In the genomic region with DNA sequence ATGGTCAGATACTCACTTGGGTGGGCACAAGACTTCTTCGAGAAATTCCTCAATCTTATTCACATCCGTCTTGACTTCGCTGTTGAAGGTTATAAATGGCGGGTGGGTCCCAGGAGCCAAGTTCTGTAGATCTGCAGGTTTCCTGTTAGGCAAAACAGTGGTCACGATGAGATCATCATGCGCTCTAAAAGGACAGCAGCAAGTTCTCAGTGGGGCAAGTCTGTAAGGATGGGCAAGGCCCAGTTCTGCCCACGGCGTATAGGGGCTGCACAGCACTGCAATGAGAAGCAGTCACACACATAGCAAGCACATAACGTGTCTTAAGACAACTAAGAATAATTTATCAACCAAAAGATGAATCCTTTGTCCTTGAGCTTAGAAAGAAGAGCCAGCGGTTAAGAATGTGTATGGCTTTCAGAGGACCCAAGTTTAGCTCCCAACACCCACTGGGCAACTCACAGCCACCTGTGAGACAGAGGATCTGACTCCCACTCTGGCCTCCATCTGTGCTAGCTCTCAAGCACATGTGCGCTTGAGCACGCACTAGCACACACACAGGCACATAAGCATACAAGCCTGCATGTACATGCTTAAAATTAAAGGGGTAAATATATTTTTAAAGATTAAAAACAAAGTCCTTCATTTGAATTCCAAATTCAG, we compare ENCODE assay signal across 19 mouse cellular contexts. TPM values are rescaled to one million over a fixed set of nuclear protein-coding genes. Genes with fewer than 3 reads are reported as not detected.
DNase-seq lines count a peak whose midpoint lies in the region; ATAC-seq and TF ChIP-seq lines count a peak whose summit lies in the region.
"Had no signal": no experiment of that assay in that cellular context is flagged by ENCODE, and none has a peak within 500 bp of the region (broad histone marks: within the 10 kb centered on the region; RNA-seq: fewer than 3 reads in every experiment).

No protein-coding gene starts in this region.

- peak; percentile 49; the same call in 1 of the 2 replicates for TF ChIP-seq EP300 in lung, postnatal 0 days (IDR thresholded peaks at IDR 0.05)

- ATAC-seq in kidney, postnatal 0 days (replicated peaks; ENCODE audit: low FRiP score, low read depth), result no peak
- peak; percentile 50 for ATAC-seq in lung, postnatal 0 days
- 0 out of 2 replicates have a peak, but pooled peaks have one; percentile 35 for ATAC-seq in monocyte, adult 5-6 weeks (replicated peaks; ENCODE audit: insufficient number of reproducible peaks, low FRiP score, low TSS enrichment, poor library complexity, severe bottlenecking)
- ATAC-seq: forebrain, embryonic 14.5 days; intestine, embryonic 15.5 days had no signal

- no peak for DNase-seq in kidney, postnatal 0 days (ENCODE audit: low spot score)
- DNase-seq in kidney, postnatal 25 days, result no peak
- DNase-seq in lung, postnatal 0 days (ENCODE audit: low spot score), result no peak
- DNase-seq in lung, postnatal 10 days, result no peak
- peak; percentile 34 for DNase-seq in brain, adult 2 months (ENCODE audit: low read depth, low spot score)
- no peak for DNase-seq in cerebellum, adult 9-11 months
- no peak for DNase-seq in embryonic facial prominence, embryonic 10.5 days (ENCODE audit: low spot score)
- DNase-seq: adrenal gland, postnatal 10 days; cerebellum, adult 9-10 months; heart, adult 2 months; kidney, postnatal 14 days; midbrain, embryonic 14.5 days; thymus, postnatal 36 days had no signal

- H3K4me3 ChIP-seq in kidney, postnatal 0 days (replicated peaks; ENCODE audit: low read depth, low read length), result no peak overlapping the region
- no peak overlapping the region for H3K4me3 ChIP-seq in lung, postnatal 0 days (ENCODE audit: low read depth, low read length)
- H3K4me3 ChIP-seq in embryonic facial prominence, embryonic 10.5 days, result no peak overlapping the region
- H3K4me3 ChIP-seq: heart, adult 2 months; hindbrain, embryonic 12.5 days; intestine, embryonic 15.5 days; liver, embryonic 15.5 days had no signal

- H3K36me3 ChIP-seq in kidney, postnatal 0 days (ENCODE audit: insufficient read depth, low read length), result peaks cover 14% of the 10 kb centered on the region
- H3K36me3 ChIP-seq in lung, postnatal 0 days (ENCODE audit: insufficient read depth, low read length), result peaks cover 16% of the 10 kb centered on the region
- H3K36me3 ChIP-seq in embryonic facial prominence, embryonic 10.5 days (replicated peaks), result peaks cover 63% of the 10 kb centered on the region

- H3K27me3 ChIP-seq in kidney, postnatal 0 days (ENCODE audit: insufficient read depth, low read length), result no peaks in the 10 kb centered on the region
- no peaks in the 10 kb centered on the region for H3K27me3 ChIP-seq in lung, postnatal 0 days (replicated peaks; ENCODE audit: insufficient read depth, low read length)
- H3K27me3 ChIP-seq in embryonic facial prominence, embryonic 10.5 days (replicated peaks; ENCODE audit: low read depth, poor library complexity, severe bottlenecking), result no peaks in the 10 kb centered on the region
- H3K27me3 ChIP-seq: hindbrain, embryonic 12.5 days; intestine, embryonic 15.5 days; liver, embryonic 15.5 days had no signal

- no peak overlapping the region for H3K4me2 ChIP-seq in kidney, postnatal 0 days (ENCODE audit: low read length)
- no peak overlapping the region for H3K4me2 ChIP-seq in lung, postnatal 0 days (replicated peaks; ENCODE audit: low read depth, low read length)
- H3K4me2 ChIP-seq: hindbrain, embryonic 12.5 days; intestine, embryonic 15.5 days; liver, embryonic 15.5 days had no signal

- no peak for TF ChIP-seq CTCF in kidney, postnatal 0 days (IDR thresholded peaks at IDR 0.05; ENCODE audit: low read depth)
- no peak for TF ChIP-seq CTCF in lung, postnatal 0 days (IDR thresholded peaks at IDR 0.05)

- WGBS in kidney, postnatal 0 days, result 90% methylated on average over 12 of the region's 12 CpGs
- WGBS in lung, postnatal 0 days, result 75% methylated on average over 12 of the region's 12 CpGs
- 92% methylated on average over 12 of the region's 12 CpGs for WGBS in embryonic facial prominence, embryonic 10.5 days

- H3K9ac ChIP-seq in kidney, postnatal 0 days (ENCODE audit: low read depth, low read length), result no peak overlapping the region
- H3K9ac ChIP-seq in lung, postnatal 0 days (replicated peaks; ENCODE audit: low read depth), result no peak overlapping the region
- H3K9ac ChIP-seq: hindbrain, embryonic 12.5 days; intestine, embryonic 15.5 days; liver, embryonic 15.5 days had no signal

- H3K27ac ChIP-seq in kidney, postnatal 0 days, result peak overlapping the region; percentile 33; the same call in 1 of the 2 replicates
- H3K27ac ChIP-seq in lung, postnatal 0 days (ENCODE audit: low read length), result peak overlapping the region; percentile 22; the same call in 1 of the 2 replicates
- H3K27ac ChIP-seq in embryonic facial prominence, embryonic 10.5 days (replicated peaks), result no peak overlapping the region
- H3K27ac ChIP-seq: heart, adult 2 months; hindbrain, embryonic 12.5 days; intestine, embryonic 15.5 days; liver, embryonic 15.5 days; stomach, postnatal 0 days had no signal

- no peaks in the 10 kb centered on the region for H3K4me1 ChIP-seq in kidney, postnatal 0 days (replicated peaks; ENCODE audit: insufficient read depth, low read length)
- H3K4me1 ChIP-seq in lung, postnatal 0 days (ENCODE audit: insufficient read depth, low read depth, low read length), result no peaks in the 10 kb centered on the region
- H3K4me1 ChIP-seq in embryonic facial prominence, embryonic 10.5 days, result no peaks in the 10 kb centered on the region

- H3K9me3 ChIP-seq in kidney, postnatal 0 days (replicated peaks; ENCODE audit: low read length), result no peaks in the 10 kb centered on the region
- H3K9me3 ChIP-seq in lung, postnatal 0 days (ENCODE audit: low read length), result no peaks in the 10 kb centered on the region
- H3K9me3 ChIP-seq in embryonic facial prominence, embryonic 10.5 days, result no peaks in the 10 kb centered on the region
- H3K9me3 ChIP-seq: hindbrain, embryonic 12.5 days; intestine, embryonic 15.5 days; liver, embryonic 15.5 days had no signal

RNA-seq across cellular contexts. Expression of a gene that starts 46.5 kb away (rescaled TPM):
- polyA plus RNA-seq in kidney, postnatal 0 days (2015; fragmentation: Nextera tagmentation; extraction: Ambion mirVana), result 147 and 166 TPM in 2 replicates
- 205 and 211 TPM in 2 replicates for polyA plus RNA-seq in lung, postnatal 0 days (2015; fragmentation: Nextera tagmentation; extraction: Ambion mirVana)
- total RNA-seq in monocyte, adult 5-6 weeks (2017), result 39.4 to 61.3 TPM (median 41.0 TPM) in 3 replicates
- polyA plus RNA-seq in embryonic facial prominence, embryonic 10.5 days (2016; fragmentation: Nextera tagmentation; extraction: Ambion mirVana), result 207 and 211 TPM in 2 replicates
